Mouse (Mus musculus): Measurements from ENCODE around the gene Elf1. TPM values are rescaled to one million over a fixed set of nuclear protein-coding genes. Genes with fewer than 3 reads are reported as not detected.
A peak's percentile ranks its signal among the peaks of the same experiment; 100 is the strongest.

The Elf1 gene
- polyA plus RNA-seq, 1 experiment from 2014 or later, result 2.5 TPM

DNA sequence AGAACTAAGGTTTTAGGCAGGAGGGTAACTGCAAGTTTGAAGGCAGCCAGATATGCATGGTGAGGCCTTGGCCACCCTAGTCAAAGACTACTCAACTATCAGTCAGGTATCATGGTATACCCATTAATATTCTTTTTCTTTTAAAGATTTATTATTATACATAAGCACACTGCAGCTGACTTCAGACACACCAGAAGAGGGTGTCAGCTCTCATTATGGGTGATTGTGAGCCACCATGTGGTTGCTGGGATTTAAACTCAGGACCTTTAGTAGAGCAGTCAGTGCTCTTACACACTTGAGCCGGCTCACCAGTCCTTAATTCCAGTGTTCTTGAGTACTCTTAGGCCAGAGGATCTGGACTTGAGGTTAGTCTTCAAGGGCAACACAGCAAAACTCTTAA lies 20.6 kb upstream of the Elf1 start:
- H3K4me2 ChIP-seq (ENCODE audit: low read depth, low read length), result no peak overlapping the region
- H3K9ac ChIP-seq (replicated peaks; ENCODE audit: low read depth, low read length), result no peak overlapping the region
- WGBS, result 91% methylated on average over 1 of the region's 1 CpGs
- H3K36me3 ChIP-seq (ENCODE audit: control insufficient read depth, insufficient read depth, low read length), result peaks cover 29% of the 10 kb centered on the region
- no peaks in the 10 kb centered on the region for H3K9me3 ChIP-seq (ENCODE audit: control insufficient read depth, low read length)
- H3K4me1 ChIP-seq (ENCODE audit: control insufficient read depth, insufficient read depth, low read length), result no peaks in the 10 kb centered on the region
- H3K27ac ChIP-seq (ENCODE audit: low read depth, low read length), result no peak overlapping the region
- no peaks in the 10 kb centered on the region for H3K27me3 ChIP-seq (ENCODE audit: control insufficient read depth, insufficient read depth, low read length)
- H3K4me3 ChIP-seq (ENCODE audit: low read depth, low read length), result no peak overlapping the region
- ATAC-seq (ENCODE audit: low read depth), result no peak

DNA sequence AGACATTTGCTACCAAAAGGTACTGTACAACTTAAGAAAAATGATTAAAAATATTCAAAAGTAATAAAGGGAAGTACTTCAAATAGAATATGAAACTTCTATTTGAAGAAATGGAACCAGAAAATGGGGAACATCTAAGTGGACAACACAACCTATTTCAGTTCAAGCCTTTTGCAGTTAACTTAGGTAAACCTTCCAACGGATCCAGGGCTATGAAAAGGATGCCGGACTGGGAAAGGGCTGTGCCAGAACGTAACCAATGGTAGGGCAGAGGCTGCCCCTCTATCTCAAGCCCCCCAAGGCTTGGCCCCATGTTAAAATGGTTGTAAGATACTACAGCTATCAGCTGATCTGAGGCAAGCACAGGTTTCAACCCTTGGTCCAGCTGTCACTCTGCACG lies 20.0 kb upstream of the Elf1 start:
- H3K4me2 ChIP-seq (ENCODE audit: low read depth, low read length), result no peak overlapping the region
- H3K27ac ChIP-seq (ENCODE audit: low read depth, low read length), result no peak overlapping the region
- H3K4me1 ChIP-seq (ENCODE audit: control insufficient read depth, insufficient read depth, low read length), result no peaks in the 10 kb centered on the region
- no peaks in the 10 kb centered on the region for H3K9me3 ChIP-seq (ENCODE audit: control insufficient read depth, low read length)
- H3K4me3 ChIP-seq (ENCODE audit: low read depth, low read length), result no peak overlapping the region
- no peaks in the 10 kb centered on the region for H3K27me3 ChIP-seq (ENCODE audit: control insufficient read depth, insufficient read depth, low read length)
- peaks cover 35% of the 10 kb centered on the region for H3K36me3 ChIP-seq (ENCODE audit: control insufficient read depth, insufficient read depth, low read length)
- WGBS, result 96% methylated on average over 4 of the region's 4 CpGs
- no peak overlapping the region for H3K9ac ChIP-seq (replicated peaks; ENCODE audit: low read depth, low read length)
- ATAC-seq (ENCODE audit: low read depth), result no peak

DNA sequence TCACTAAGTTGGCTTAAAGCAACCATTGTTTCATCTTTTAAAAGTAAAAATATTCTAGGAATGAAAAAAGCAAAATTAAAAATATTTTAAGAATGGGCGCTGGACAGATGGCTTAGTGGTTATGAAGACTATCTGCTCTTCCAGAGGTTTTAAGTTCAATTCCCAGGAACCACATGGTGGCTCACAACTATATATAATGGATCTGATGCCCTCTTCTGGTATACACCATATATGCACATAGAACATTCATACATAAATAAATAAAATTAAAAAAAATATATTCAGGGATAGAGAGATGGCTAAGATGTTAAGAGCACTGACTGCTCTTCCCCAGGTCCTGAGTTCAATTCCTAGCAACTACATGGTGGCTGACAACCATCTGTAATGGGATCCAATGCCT lies 15.4 kb upstream of the Elf1 start:
- no peak for ATAC-seq (ENCODE audit: low read depth)
- peaks cover 67% of the 10 kb centered on the region for H3K36me3 ChIP-seq (ENCODE audit: control insufficient read depth, insufficient read depth, low read length)
- H3K9ac ChIP-seq (replicated peaks; ENCODE audit: low read depth, low read length), result no peak overlapping the region
- H3K27ac ChIP-seq (ENCODE audit: low read depth, low read length), result no peak overlapping the region
- no peaks in the 10 kb centered on the region for H3K27me3 ChIP-seq (ENCODE audit: control insufficient read depth, insufficient read depth, low read length)
- no peak overlapping the region for H3K4me3 ChIP-seq (ENCODE audit: low read depth, low read length)
- no peaks in the 10 kb centered on the region for H3K9me3 ChIP-seq (ENCODE audit: control insufficient read depth, low read length)
- no peak overlapping the region for H3K4me2 ChIP-seq (ENCODE audit: low read depth, low read length)
- WGBS, result 96% methylated on average over 1 of the region's 1 CpGs
- no peaks in the 10 kb centered on the region for H3K4me1 ChIP-seq (ENCODE audit: control insufficient read depth, insufficient read depth, low read length)

DNA sequence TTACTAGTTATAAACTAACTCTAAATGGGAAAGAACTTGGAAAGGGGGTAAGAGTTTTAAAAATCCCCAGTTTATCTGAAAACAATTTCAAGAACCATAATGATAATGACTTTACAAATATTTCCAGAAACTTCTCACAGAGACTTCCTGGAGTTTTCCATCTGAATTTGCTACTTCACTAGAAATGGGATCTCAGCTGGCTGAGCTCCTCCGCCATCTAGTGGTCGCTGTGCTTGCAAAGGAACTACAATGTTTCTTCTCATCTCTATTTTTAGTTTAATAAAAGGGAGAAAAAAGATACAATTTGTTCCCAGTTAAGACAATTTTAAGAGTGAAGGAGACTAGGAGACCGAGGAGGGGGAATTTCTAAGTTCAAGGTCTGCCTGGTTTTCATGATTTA lies 13.4 kb upstream of the Elf1 start:
- Histone ChIP-seq H3K9ac (replicated peaks; ENCODE audit: low read depth, low read length) (no peak overlapping the region), H3K9me3 (ENCODE audit: control insufficient read depth, low read length) (no peaks in the 10 kb centered on the region), H3K4me2 (ENCODE audit: low read depth, low read length) (no peak overlapping the region), H3K4me3 (ENCODE audit: low read depth, low read length) (no peak overlapping the region), H3K36me3 (ENCODE audit: control insufficient read depth, insufficient read depth, low read length) (peaks cover 70% of the 10 kb centered on the region), H3K27ac (ENCODE audit: low read depth, low read length) (no peak overlapping the region), H3K4me1 (ENCODE audit: control insufficient read depth, insufficient read depth, low read length) (no peaks in the 10 kb centered on the region), H3K27me3 (ENCODE audit: control insufficient read depth, insufficient read depth, low read length) (no peaks in the 10 kb centered on the region)
- 33% methylated on average over 3 of the region's 3 CpGs for WGBS
- ATAC-seq (ENCODE audit: low read depth), result no peak

DNA sequence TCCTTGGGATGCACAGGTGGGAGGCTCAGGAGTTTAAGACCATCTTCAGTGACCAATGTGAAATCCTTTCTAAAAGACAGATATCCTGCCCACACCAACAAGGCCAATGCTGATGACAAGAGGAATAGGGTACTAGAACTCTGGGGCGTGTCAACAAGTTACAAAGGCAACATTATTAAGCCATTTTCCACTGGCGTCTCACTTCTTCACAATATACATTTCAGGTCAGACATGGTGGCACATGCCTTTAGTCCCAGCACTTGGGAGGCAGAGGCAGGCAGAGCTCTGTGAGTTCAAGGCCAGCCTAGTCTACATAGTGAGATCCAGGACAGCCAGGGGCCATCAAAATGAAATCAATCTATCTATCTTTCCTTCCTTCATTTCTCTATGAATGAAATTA lies 7.6 kb upstream of the Elf1 start:
- no peak overlapping the region for H3K9ac ChIP-seq (replicated peaks; ENCODE audit: low read depth, low read length)
- no peak overlapping the region for H3K4me3 ChIP-seq (ENCODE audit: low read depth, low read length)
- no peaks in the 10 kb centered on the region for H3K27me3 ChIP-seq (ENCODE audit: control insufficient read depth, insufficient read depth, low read length)
- no peak for ATAC-seq (ENCODE audit: low read depth)
- H3K4me1 ChIP-seq (ENCODE audit: control insufficient read depth, insufficient read depth, low read length), result no peaks in the 10 kb centered on the region
- H3K4me2 ChIP-seq (ENCODE audit: low read depth, low read length), result no peak overlapping the region
- WGBS, result 98% methylated on average over 2 of the region's 2 CpGs
- H3K9me3 ChIP-seq (ENCODE audit: control insufficient read depth, low read length), result no peaks in the 10 kb centered on the region
- H3K36me3 ChIP-seq (ENCODE audit: control insufficient read depth, insufficient read depth, low read length), result peaks cover 49% of the 10 kb centered on the region
- no peak overlapping the region for H3K27ac ChIP-seq (ENCODE audit: low read depth, low read length)

DNA sequence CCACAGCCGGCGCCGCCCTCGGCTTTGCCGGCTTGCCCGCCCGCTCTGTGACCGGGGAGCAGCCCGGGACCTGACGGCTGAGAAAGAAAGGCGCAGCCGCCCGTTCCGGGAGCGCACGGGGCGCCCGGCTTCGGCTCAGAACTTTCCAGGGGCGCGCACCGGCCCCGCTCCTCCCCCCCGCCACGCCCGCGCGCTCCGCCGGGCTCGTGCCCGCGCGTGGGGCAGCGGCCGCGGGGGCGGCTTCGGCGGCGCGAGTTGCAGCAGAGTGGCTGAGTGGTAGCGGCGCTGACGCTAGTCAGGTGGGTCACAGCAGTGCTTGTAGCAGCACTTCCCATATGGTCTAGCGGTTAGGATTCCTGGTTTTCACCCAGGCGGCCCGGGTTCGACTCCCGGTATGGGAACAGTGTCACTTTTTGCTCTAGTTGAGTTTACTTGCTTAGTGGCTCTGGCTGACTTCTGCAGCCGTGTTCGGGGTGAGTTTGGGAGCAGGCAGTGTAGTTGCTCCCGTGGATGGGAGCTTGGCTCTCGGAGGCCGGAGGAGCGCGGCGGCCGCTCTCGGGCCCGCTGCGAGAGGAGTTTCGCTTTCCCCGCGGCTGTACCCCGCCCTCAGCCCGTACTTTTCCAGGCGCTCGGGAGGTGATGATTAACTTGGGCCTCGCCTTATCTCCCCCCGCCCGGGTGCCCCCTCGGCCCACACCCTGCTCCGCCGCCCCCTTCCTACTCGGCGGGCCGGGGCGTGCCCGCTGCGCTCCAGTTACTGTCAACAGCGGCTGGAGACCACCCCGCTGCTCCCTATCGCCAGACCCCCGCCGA lies 551 bp downstream of the Elf1 start, which contains the start of gene Wbp4:
Gene Wbp4, minus strand, starts transcription at position 182 of the 813 bp plus-strand sequence.
- under 1% methylated on average over 79 of the region's 86 CpGs for WGBS
- peak; percentile 94 for ATAC-seq (ENCODE audit: low read depth)

DNA sequence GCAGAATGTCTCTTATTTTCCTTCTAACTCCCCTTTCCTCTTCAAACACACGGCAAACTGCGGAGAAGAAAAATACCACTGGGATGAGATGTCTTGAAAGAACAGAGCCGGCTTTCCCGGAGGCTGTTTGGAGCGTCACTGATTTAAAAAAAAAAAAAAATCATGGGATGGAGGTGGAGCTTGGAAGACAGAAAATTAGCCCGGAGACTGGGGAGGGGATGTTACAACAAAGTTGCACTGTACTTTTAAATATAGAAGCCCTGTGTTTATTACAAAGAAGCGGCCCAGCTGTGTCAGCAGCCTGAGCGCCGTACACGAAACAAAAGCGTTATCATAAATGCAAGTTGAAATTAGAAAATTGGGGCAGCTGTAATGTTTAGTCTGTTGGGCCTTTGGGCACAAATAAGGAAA lies 1.3 kb downstream of the Elf1 start:
- Histone ChIP-seq H3K27me3 (ENCODE audit: control insufficient read depth, insufficient read depth, low read length) (no peaks in the 10 kb centered on the region; the same call in 1 of the 2 replicates), H3K4me2 (ENCODE audit: low read depth, low read length) (peak overlapping the region; percentile 68), H3K4me1 (ENCODE audit: control insufficient read depth, insufficient read depth, low read length) (peaks cover 25% of the 10 kb centered on the region), H3K9ac (replicated peaks; ENCODE audit: low read depth, low read length) (peak overlapping the region; percentile 61), H3K36me3 (ENCODE audit: control insufficient read depth, insufficient read depth, low read length) (no peaks in the 10 kb centered on the region), H3K9me3 (ENCODE audit: control insufficient read depth, low read length) (no peaks in the 10 kb centered on the region), H3K4me3 (ENCODE audit: low read depth, low read length) (peak overlapping the region; percentile 93), H3K27ac (ENCODE audit: low read depth, low read length) (peak overlapping the region; percentile 99)
- WGBS, result under 1% methylated on average over 11 of the region's 11 CpGs
- no peak for ATAC-seq (ENCODE audit: low read depth)

More for the DNA sequence above, 551 bp downstream of the Elf1 start, which contains the start of gene Wbp4:
- Histone ChIP-seq H3K27me3 (ENCODE audit: control insufficient read depth, insufficient read depth, low read length) (no peaks in the 10 kb centered on the region; the same call in 1 of the 2 replicates), H3K4me1 (ENCODE audit: control insufficient read depth, insufficient read depth, low read length) (peaks cover 25% of the 10 kb centered on the region), H3K27ac (ENCODE audit: low read depth, low read length) (peak within 1 kb of the TSS; percentile 99), H3K4me3 (ENCODE audit: low read depth, low read length) (peak within 1 kb of the TSS; percentile 93), H3K9ac (replicated peaks; ENCODE audit: low read depth, low read length) (peak within 1 kb of the TSS; percentile 94), H3K4me2 (ENCODE audit: low read depth, low read length) (peak within 1 kb of the TSS; percentile 68), H3K36me3 (ENCODE audit: control insufficient read depth, insufficient read depth, low read length) (no peaks in the 10 kb centered on the region), H3K9me3 (ENCODE audit: control insufficient read depth, low read length) (no peaks in the 10 kb centered on the region)

DNA sequence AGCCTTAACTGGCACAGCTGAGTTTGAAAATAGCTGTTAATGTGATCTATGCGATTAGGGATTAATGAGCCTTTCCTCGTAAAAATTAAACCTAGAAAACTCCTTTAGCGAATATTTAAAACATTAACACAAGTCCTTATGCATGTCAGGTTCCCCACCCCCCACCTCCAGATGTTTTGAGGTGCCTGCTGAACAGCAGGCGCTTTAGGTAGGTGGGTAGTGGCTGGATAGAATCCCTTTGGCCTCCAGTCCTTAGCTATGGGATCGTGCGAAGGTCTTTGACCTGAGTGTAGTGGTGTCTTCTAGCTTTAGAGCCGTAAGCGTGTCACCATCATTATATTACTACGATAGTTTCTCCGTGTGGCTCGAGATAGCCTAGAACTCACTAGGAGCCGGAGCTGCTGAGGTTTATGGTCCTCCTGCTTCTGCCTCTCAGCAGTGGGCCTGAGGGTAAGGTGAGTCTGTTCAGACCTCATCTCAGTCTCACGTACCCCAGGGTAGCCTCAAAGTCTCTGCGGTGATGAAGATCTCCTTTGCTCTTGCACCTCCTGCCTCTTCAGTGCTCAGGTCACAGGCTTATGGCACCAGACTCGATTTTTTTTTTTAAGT lies 1.9 kb downstream of the Elf1 start:
- H3K36me3 ChIP-seq (ENCODE audit: control insufficient read depth, insufficient read depth, low read length), result no peaks in the 10 kb centered on the region

DNA sequence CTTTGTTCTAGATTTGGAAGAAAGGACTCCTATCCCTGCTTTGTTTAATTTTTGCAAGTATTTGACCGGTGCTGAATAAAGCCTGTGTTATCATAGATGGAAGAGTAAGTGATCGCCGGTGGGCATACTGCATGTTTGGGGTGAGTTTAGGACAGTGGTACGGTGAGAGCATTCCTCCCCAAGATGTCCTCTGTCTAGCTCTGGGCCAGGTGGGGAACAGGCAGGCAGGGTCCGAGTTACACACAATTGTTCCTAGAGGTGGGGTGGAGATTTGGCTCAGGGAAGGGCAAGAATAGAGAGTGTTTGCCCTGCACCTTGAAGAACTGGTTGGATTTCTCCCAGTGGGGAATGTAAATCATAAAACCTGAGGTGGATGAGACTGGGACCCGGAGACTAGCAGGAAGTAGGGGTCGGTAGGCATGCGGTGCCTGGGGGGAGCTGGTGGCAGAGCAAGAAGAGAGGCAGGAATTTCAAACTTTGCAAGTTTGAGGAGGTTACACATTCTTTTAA lies 2.7 kb downstream of the Elf1 start:
- WGBS, result 80% methylated on average over 8 of the region's 8 CpGs
- no peak overlapping the region for H3K4me2 ChIP-seq (ENCODE audit: low read depth, low read length)
- ATAC-seq (ENCODE audit: low read depth), result no peak
- H3K9ac ChIP-seq (replicated peaks; ENCODE audit: low read depth, low read length), result no peak overlapping the region
- H3K27me3 ChIP-seq (ENCODE audit: control insufficient read depth, insufficient read depth, low read length), result no peaks in the 10 kb centered on the region; the same call in 1 of the 2 replicates
- no peak overlapping the region; the same call in 1 of the 2 replicates for H3K4me3 ChIP-seq (ENCODE audit: low read depth, low read length)
- peaks cover 25% of the 10 kb centered on the region for H3K4me1 ChIP-seq (ENCODE audit: control insufficient read depth, insufficient read depth, low read length)
- no peaks in the 10 kb centered on the region for H3K36me3 ChIP-seq (ENCODE audit: control insufficient read depth, insufficient read depth, low read length)
- H3K9me3 ChIP-seq (ENCODE audit: control insufficient read depth, low read length), result no peaks in the 10 kb centered on the region
- H3K27ac ChIP-seq (ENCODE audit: low read depth, low read length), result no peak overlapping the region

More for the DNA sequence above, 1.9 kb downstream of the Elf1 start:
- H3K4me3 ChIP-seq (ENCODE audit: low read depth, low read length), result peak overlapping the region; percentile 93
- H3K27ac ChIP-seq (ENCODE audit: low read depth, low read length), result peak overlapping the region; percentile 99
- ATAC-seq (ENCODE audit: low read depth), result no peak
- peak overlapping the region; percentile 68 for H3K4me2 ChIP-seq (ENCODE audit: low read depth, low read length)
- H3K27me3 ChIP-seq (ENCODE audit: control insufficient read depth, insufficient read depth, low read length), result no peaks in the 10 kb centered on the region; the same call in 1 of the 2 replicates
- peaks cover 25% of the 10 kb centered on the region for H3K4me1 ChIP-seq (ENCODE audit: control insufficient read depth, insufficient read depth, low read length)
- 20% methylated on average over 15 of the region's 15 CpGs for WGBS
- peak overlapping the region; percentile 61; the same call in 1 of the 2 replicates for H3K9ac ChIP-seq (replicated peaks; ENCODE audit: low read depth, low read length)
- no peaks in the 10 kb centered on the region for H3K9me3 ChIP-seq (ENCODE audit: control insufficient read depth, low read length)
